Mouse (Mus musculus) mature B cell (primary cell): Measurements from ENCODE around the gene Loxl3.

Experiments used
- in situ Hi-C: fragments of 300-500 bp; cut with MboI; formaldehyde crosslinking; loops from 2 replicates; pipeline ENCODE4 v1.14.3; 2019

Gene Loxl3

DNA sequence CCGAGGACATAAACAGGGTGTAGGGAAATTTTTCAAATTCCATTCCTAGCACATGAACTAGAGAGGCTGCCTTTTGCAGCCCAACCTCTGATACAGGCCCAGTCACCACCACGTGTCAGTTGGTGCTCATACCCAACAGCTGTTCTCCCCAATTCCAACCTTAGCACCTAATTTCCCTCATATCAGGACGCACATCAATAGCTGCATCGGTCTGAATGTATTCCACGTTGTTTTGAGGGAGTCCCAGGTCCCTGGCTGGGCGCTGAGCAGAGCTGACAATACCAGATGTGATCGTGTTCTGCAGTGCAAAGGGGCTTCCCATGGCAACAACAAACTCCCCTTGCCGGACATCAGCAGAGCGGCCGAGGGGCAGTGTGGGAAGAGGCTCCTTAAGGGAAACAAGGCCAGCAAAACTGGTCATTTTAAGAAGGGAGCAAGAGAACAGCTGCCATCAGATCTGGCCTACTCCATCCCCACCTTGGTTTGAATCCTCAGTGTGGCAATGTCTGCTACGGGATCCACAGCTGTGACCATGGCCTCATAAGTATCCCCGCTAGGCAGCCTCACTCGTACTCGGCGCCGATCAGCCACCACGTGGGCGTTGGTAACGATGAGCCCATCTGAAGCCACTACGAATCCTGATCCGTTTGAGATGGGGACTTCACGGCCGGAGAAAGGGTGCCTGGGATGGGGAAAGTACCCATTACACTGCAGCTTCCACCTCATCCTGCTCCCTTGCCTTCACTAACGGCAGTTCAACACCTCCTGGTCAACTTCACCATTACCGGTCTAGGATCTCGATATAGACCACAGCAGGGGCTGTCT lies 19.4 kb downstream of the Loxl3 start:
- in situ Hi-C loops = no loop called here

GRCm38 (mm10) chr6:83054074-83054851 lies 20.3 kb downstream of the Loxl3 start, which contains the start of gene Aup1:
Aup1 (plus strand) TSS chr6:83054521.
- in situ Hi-C loops = no loop called here

DNA sequence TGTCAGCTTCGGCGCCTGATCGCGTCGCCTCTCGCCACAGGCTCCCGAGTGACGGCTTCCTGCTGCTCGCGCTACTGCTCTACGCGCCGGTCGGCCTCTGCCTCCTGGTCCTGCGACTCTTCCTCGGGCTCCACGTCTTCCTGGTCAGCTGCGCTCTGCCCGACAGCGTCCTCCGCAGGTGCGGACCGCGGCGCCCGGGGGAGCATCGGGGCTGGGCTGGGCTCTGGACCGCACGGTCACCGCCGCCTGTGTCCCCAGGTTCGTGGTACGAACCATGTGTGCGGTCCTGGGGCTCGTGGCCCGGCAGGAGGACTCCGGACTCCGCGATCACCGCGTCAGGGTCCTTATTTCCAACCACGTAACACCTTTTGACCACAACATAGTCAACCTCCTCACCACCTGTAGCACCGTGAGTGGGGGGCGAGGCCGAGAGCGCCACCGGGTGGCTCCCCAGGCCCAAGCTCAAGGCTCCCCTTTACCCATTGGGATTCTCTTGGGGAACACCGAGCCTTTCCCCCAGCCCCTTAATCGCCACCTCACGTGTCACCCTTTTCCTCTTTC lies 21.0 kb downstream of the Loxl3 start, which contains the start of gene Htra2:
Gene Htra2, minus strand, starts transcription at position 403 of the 561 bp plus-strand sequence.
- in situ Hi-C loops = no loop called here

- in situ Hi-C loops = no loop called here
Observed at GRCm38 (mm10) chr6:83057790-83058189, 23.8 kb downstream of the Loxl3 start, which contains the start of gene Dqx1. Dqx1 (plus strand) TSS chr6:83057844.

GRCm38 (mm10) chr6:83058725-83059124 lies 24.8 kb downstream of the Loxl3 start:
- in situ Hi-C loops = no loop called here

- in situ Hi-C loops = no loop called here
Observed at GRCm38 (mm10) chr6:83065995-83066394, 32.0 kb downstream of the Loxl3 start.

DNA sequence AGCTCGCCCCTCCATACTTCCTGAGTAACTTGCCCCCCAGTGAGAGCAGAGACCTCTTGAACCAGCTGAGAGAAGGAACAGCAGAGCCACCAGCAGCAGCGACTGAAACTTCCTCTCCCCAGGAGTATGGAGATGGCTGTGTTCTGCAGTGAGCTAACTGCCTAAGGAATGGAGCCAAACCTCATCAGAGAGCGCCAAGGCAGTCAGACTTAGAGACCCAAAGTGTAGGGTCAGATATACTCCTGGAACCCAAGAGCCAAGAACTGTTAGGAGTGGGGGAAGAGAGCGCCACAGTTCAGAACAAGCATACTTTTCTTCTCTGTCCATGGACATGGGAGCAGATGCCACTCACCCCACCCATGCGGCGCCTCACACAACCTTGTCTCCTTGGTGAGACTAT lies 32.5 kb downstream of the Loxl3 start:
- in situ Hi-C loops = no loop called here

- in situ Hi-C loops = no loop called here
Observed at GRCm38 (mm10) chr6:83068221-83068620, 34.2 kb downstream of the Loxl3 start.

- in situ Hi-C loops = no loop called here
Observed at GRCm38 (mm10) chr6:83068706-83069487, 34.9 kb downstream of the Loxl3 start.

DNA sequence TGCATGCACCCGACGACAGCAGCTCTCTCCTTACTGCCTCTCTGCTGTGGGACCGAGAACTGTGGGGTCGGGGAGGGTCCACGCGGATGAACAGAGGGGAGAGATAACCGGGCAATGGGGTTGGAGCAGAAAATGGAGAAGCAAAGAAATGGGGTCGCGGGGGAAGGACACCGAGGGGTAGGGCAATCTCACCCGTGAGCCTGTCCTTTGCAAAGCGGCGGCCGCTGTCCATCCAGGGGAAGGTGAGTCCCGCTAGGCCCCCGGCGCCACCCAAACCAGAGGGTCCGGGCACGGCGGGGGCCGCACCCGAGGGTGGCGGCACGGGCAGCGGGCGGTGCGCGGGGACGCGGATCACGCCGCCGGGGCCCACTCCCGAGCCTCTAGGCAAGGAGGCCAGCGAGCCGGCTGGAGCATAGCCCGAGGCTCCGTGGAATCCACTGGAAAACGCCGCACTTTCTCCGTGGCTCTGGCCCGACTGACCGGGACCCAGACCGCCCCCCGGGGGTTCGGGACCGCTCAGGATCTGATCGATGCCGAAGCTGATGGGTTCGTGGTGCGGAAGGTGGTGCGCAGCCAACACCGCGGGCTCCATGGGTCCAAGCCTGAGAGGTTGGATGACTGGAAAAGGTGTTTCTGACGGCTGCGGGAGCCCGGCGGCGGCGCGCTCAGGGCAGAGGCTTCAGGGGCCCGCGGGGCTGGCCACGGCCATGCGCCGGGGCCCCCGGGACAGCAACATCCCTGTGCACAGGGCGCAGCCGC lies 35.7 kb downstream of the Loxl3 start:
- in situ Hi-C loops = loop anchor here (10.0 kb wide), 1 partner anchor 65 kb away; no protein-coding TSS in a partner anchor

DNA sequence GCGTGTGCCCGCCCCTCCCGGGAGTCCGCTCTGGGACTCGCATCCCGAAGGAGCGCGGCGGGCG lies 36.1 kb downstream of the Loxl3 start, which contains the start of gene Tlx2:
Gene Tlx2, minus strand, starts transcription at position 47 of the 64 bp plus-strand sequence.
- in situ Hi-C loops = loop anchor here (10.0 kb wide), 1 partner anchor 65 kb away; no protein-coding TSS in a partner anchor

- in situ Hi-C loops = loop anchor here (10.0 kb wide), 1 partner anchor 66 kb away; no protein-coding TSS in a partner anchor
Observed at GRCm38 (mm10) chr6:83070311-83071219, 36.6 kb downstream of the Loxl3 start.

GRCm38 (mm10) chr6:83071220-83071619 lies 37.2 kb downstream of the Loxl3 start:
- in situ Hi-C loops = loop anchor here (10.0 kb wide), 1 partner anchor 66 kb away; no protein-coding TSS in a partner anchor

- in situ Hi-C loops = loop anchor here (10.0 kb wide), 1 partner anchor 70 kb away; no protein-coding TSS in a partner anchor
Observed at GRCm38 (mm10) chr6:83074979-83075378, 41.0 kb downstream of the Loxl3 start.

- in situ Hi-C loops = loop anchor here (10.0 kb wide), 1 partner anchor 73 kb away; no protein-coding TSS in a partner anchor
Observed at GRCm38 (mm10) chr6:83077630-83078323, 43.8 kb downstream of the Loxl3 start, which contains the start of gene Pcgf1. Pcgf1 (plus strand) TSS chr6:83077869.

- in situ Hi-C loops = loop anchor here (10.0 kb wide), 1 partner anchor 74 kb away; no protein-coding TSS in a partner anchor
Observed at GRCm38 (mm10) chr6:83078324-83078858, 44.4 kb downstream of the Loxl3 start.

DNA sequence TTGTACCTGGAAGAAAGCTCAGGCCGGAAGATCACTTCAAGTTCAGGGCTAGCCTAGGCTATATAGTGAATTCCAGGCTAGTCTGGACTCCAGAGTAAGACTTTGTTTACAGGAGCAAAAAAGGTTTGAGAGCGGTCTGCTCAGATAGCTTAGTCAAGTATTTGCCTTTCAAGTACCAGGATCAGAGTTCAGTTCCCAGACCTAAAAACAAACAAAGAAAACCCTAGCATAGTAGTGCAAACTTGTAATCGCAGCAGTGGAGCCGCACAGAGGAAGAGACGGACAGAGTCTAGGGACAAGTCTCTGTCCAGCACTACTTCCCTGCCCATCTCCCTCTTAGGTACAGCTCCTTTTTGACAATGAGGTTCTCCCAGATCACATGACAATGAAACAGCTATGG lies 46.2 kb downstream of the Loxl3 start:
- in situ Hi-C loops = no loop called here

GRCm38 (mm10) chr6:83083497-83083896 lies 49.5 kb downstream of the Loxl3 start:
- in situ Hi-C loops = no loop called here

DNA sequence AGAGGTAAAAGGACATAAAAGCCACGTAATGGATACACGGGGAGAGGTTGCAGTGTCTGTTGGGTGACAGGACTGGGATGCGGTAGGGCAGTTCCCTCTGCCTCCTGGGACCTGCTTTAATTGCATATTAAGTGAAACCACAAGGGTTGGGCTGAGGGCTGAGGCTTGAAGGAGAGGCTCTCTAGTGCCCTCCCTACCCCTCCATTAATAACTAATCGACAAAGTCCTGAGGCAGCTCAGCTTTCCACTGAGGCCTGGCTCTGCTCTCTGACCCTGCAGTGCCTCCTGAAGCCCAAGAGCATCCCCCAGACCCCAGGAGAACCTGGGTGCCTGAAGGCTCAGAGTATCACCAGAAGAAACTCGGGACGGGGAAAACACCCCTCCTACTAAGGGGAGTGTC lies 50.5 kb downstream of the Loxl3 start:
- in situ Hi-C loops = no loop called here
